Mouse (Mus musculus) right cerebral cortex, postnatal 10 days (tissue): ENCODE measurements around the gene Nckipsd.
A peak's percentile ranks its signal among the peaks of the same experiment; 100 is the strongest.

ENCODE experiments used
- DNase-seq, 2 experiments: peaks; one replicate each; pipeline ENCODE4 v3.0.0; 2021; ENCODE audit warnings: low spot score in 2 of 2

Nckipsd gene

GRCm38 (mm10) chr9:108799564-108799963 is 8.6 kb upstream of the Nckipsd start:
- DNase-seq: no peak

GRCm38 (mm10) chr9:108805768-108806167 is 2.4 kb upstream of the Nckipsd start:
- DNase-seq: no peak

- no peak for DNase-seq
Measured at GRCm38 (mm10) chr9:108806379-108806778, 1.8 kb upstream of the Nckipsd start.

GRCm38 (mm10) chr9:108806831-108807230 is 1.3 kb upstream of the Nckipsd start:
- DNase-seq: no peak

GRCm38 (mm10) chr9:108807674-108808073 is 494 bp upstream of the Nckipsd start:
- no peak for DNase-seq

- DNase-seq: no peak
Measured at GRCm38 (mm10) chr9:108809188-108809587, 1.0 kb downstream of the Nckipsd start.

- DNase-seq: no peak
Measured at GRCm38 (mm10) chr9:108809723-108810122, 1.6 kb downstream of the Nckipsd start.

GRCm38 (mm10) chr9:108810516-108810915 is 2.3 kb downstream of the Nckipsd start:
- DNase-seq: no peak

GRCm38 (mm10) chr9:108815557-108815956 is 7.4 kb downstream of the Nckipsd start:
- no peak for DNase-seq

GRCm38 (mm10) chr9:108819495-108819894 is 11.3 kb downstream of the Nckipsd start:
- peak in 1 of 2 experiments; percentile 76 for DNase-seq

GRCm38 (mm10) chr9:108820077-108820476 is 11.9 kb downstream of the Nckipsd start:
- DNase-seq: no peak

GRCm38 (mm10) chr9:108824144-108824685 is 16.0 kb downstream of the Nckipsd start:
- DNase-seq: no peak

- peak; percentile 95 to 97 for DNase-seq
Measured at GRCm38 (mm10) chr9:108824755-108825413, 16.7 kb downstream of the Nckipsd start.

- peak; percentile 95 to 96 for DNase-seq
Measured at GRCm38 (mm10) chr9:108825820-108826699, 17.9 kb downstream of the Nckipsd start, which contains the start of gene Celsr3. Gene Celsr3, plus strand, starts transcription at chr9:108826320.

GRCm38 (mm10) chr9:108826700-108827340 is 18.7 kb downstream of the Nckipsd start:
- peak; percentile 77 to 80 for DNase-seq

- DNase-seq: no peak
Measured at GRCm38 (mm10) chr9:108827454-108827853, 19.3 kb downstream of the Nckipsd start.

GRCm38 (mm10) chr9:108827906-108828305 is 19.7 kb downstream of the Nckipsd start:
- no peak for DNase-seq

GRCm38 (mm10) chr9:108831637-108832036 is 23.5 kb downstream of the Nckipsd start:
- no peak for DNase-seq

- DNase-seq: peak; percentile 87 to 91
Measured at GRCm38 (mm10) chr9:108832390-108833108, 24.4 kb downstream of the Nckipsd start.

- peak; percentile 79 for DNase-seq
Measured at GRCm38 (mm10) chr9:108842989-108843388, 34.8 kb downstream of the Nckipsd start.

- DNase-seq: no peak
Measured at GRCm38 (mm10) chr9:108845390-108845789, 37.2 kb downstream of the Nckipsd start.
